Mouse (Mus musculus) naive thymus-derived CD4-positive, alpha-beta T cell, adult 2 months (primary cell): ENCODE data around the gene Osbpl7.

Source experiments
- DNase-seq: peaks from one replicate; pipeline ENCODE4 v3.0.0-alpha.2; 2011; ENCODE audit warnings: low read depth

The Osbpl7 gene

GRCm38 (mm10) chr11:97083401-97084140 is 33.1 kb downstream of the Osbpl7 start:
- DNase-seq = no peak

- DNase-seq = no peak
These were observed 34.5 kb downstream of the Osbpl7 start for GRCm38 (mm10) chr11:97084821-97085505.

- no peak for DNase-seq
These were observed 35.9 kb downstream of the Osbpl7 start for GRCm38 (mm10) chr11:97086365-97086764.

- DNase-seq = no peak
These were observed 44.2 kb downstream of the Osbpl7 start for GRCm38 (mm10) chr11:97094600-97094999.

GRCm38 (mm10) chr11:97098791-97099190 is 48.4 kb downstream of the Osbpl7 start:
- DNase-seq = no peak

- DNase-seq = peak; percentile 82
These were observed 51.3 kb downstream of the Osbpl7 start for GRCm38 (mm10) chr11:97101722-97102121.

- no peak for DNase-seq
These were observed 53.0 kb downstream of the Osbpl7 start for GRCm38 (mm10) chr11:97103163-97104090.

- DNase-seq = peak; percentile 18
These were observed 53.7 kb downstream of the Osbpl7 start for GRCm38 (mm10) chr11:97104091-97104483.

GRCm38 (mm10) chr11:97108976-97109375 is 58.5 kb downstream of the Osbpl7 start:
- no peak for DNase-seq

GRCm38 (mm10) chr11:97112519-97113125 is 62.2 kb downstream of the Osbpl7 start:
- DNase-seq = no peak

GRCm38 (mm10) chr11:97114671-97115601 is 64.5 kb downstream of the Osbpl7 start, which contains the start of gene Tbx21:
Gene Tbx21 (minus strand): TSS chr11:97115331.
- DNase-seq = peak; percentile 64

- peak; percentile 60 for DNase-seq
These were observed 65.4 kb downstream of the Osbpl7 start for GRCm38 (mm10) chr11:97115797-97116196.
